Mouse (Mus musculus) lung, postnatal 0 days (tissue): ENCODE results near the gene Slco1a1. TPM values are rescaled to one million over a fixed set of nuclear protein-coding genes. Genes with fewer than 3 reads are reported as not detected.
"Not testable (repeated sequence)": the region's sequence is repeated elsewhere in the genome, so short reads cannot be mapped to it uniquely, and the experiment has no call there.

Source experiments
- ATAC-seq: fragments of 200-750 bp; cut with Nextera tagmentation; 2 replicates; pipeline ENCODE4 v1.8.0; 2017; ENCODE audit warnings: moderate library complexity
- DNase-seq: peaks from one replicate; pipeline ENCODE4 v3.0.0-alpha.2; 2016; ENCODE audit warnings: low spot score
- H3K27ac ChIP-seq: fragments of 300-500 bp; sonication (generic); 2 replicates; pipeline ENCODE4 v1.5.1; 2014; ENCODE audit warnings: antibody characterized with exemption, mild to moderate bottlenecking, low read length, mixed read lengths
- H3K27me3 ChIP-seq: fragments of 300-500 bp; sonication (generic); replicated peaks from 2 replicates; pipeline ENCODE4 v1.6.1; 2014; ENCODE audit warnings: low read length, mixed read lengths; ENCODE audit not compliant: insufficient read depth
- H3K36me3 ChIP-seq: fragments of 300-500 bp; sonication (generic); 2 replicates; pipeline ENCODE4 v1.6.1; 2014; ENCODE audit warnings: low read length, mixed read lengths; ENCODE audit not compliant: insufficient read depth
- H3K4me1 ChIP-seq: fragments of 300-500 bp; sonication (generic); 2 replicates; pipeline ENCODE4 v1.6.1; 2014; ENCODE audit warnings: antibody characterized with exemption, low read depth, low read length, mixed read lengths; ENCODE audit not compliant: insufficient read depth
- H3K4me2 ChIP-seq: fragments of 300-500 bp; sonication (generic); replicated peaks from 2 replicates; pipeline ENCODE4 v1.6.1; 2014; ENCODE audit warnings: low read depth, mild to moderate bottlenecking, low read length, moderate library complexity, mixed read lengths
- H3K4me3 ChIP-seq: fragments of 300-500 bp; sonication (generic); 2 replicates; pipeline ENCODE4 v1.5.1; 2014; ENCODE audit warnings: low read depth, low read length
- H3K9ac ChIP-seq: fragments of 300-500 bp; sonication (generic); replicated peaks from 2 replicates; pipeline ENCODE4 v1.6.1; 2014; ENCODE audit warnings: low read depth, mild to moderate bottlenecking
- H3K9me3 ChIP-seq: fragments of 300-500 bp; sonication (generic); 2 replicates; pipeline ENCODE4 v1.6.1; 2016; ENCODE audit warnings: low read length, mixed read lengths
- CTCF ChIP-seq: IDR thresholded peaks from 2 replicates; pipeline ENCODE4 v1.5.1; 2016; ENCODE audit warnings: antibody characterized with exemption, mild to moderate bottlenecking
- EP300 ChIP-seq: IDR thresholded peaks from 2 replicates; pipeline ENCODE4 v1.6.1; 2016; ENCODE audit warnings: antibody characterized with exemption, mild to moderate bottlenecking, control low read depth
- WGBS: fragments of 180-500 bp; shearing (Covaris S2); extraction: QIAGEN DNeasy Blood & Tissue Kit; methylation state at CpG from one replicate; pipeline ENCODE4 v1.1.7; 2014; 5-methylcytosine and 5-hydroxymethylcytosine counted together
- polyA plus RNA-seq: library from polyadenylated mRNA; unstranded; fragments of >200 nt; fragmentation: Nextera tagmentation; extraction: Ambion mirVana; gene quantifications from 2 replicates; pipeline ENCODE4 v1.2.1, GENCODE M21; 2015

Gene Slco1a1
- polyA plus RNA-seq, 1 experiment from 2014 or later: not detected

- no peaks in the 10 kb centered on the region for H3K9me3 ChIP-seq
- H3K4me1 ChIP-seq: no peaks in the 10 kb centered on the region
- WGBS: 50% methylated on average over 2 of the region's 2 CpGs
- no peak overlapping the region for H3K4me2 ChIP-seq
- H3K27me3 ChIP-seq: no peaks in the 10 kb centered on the region
- H3K9ac ChIP-seq: no peak overlapping the region
- DNase-seq (no peak), ATAC-seq (peak; percentile 46; the same call in 1 of the 2 replicates)
- H3K27ac ChIP-seq: no peak overlapping the region
- H3K4me3 ChIP-seq: no peak overlapping the region
- no peaks in the 10 kb centered on the region for H3K36me3 ChIP-seq
- TF ChIP-seq CTCF (no peak), EP300 (no peak)
These were observed 48.6 kb downstream of the Slco1a1 start for GRCm38 (mm10) chr6:141898197-141898596.

GRCm38 (mm10) chr6:141889723-141890122, 57.0 kb downstream of the Slco1a1 start:
- ATAC-seq (no peak), DNase-seq (no peak)
- Histone ChIP-seq H3K9me3 (no peaks in the 10 kb centered on the region), H3K4me3 (no peak overlapping the region), H3K4me1 (no peaks in the 10 kb centered on the region), H3K27ac (no peak overlapping the region), H3K36me3 (no peaks in the 10 kb centered on the region), H3K9ac (no peak overlapping the region), H3K27me3 (no peaks in the 10 kb centered on the region), H3K4me2 (no peak overlapping the region)
- WGBS: 50% methylated on average over 2 of the region's 2 CpGs
- TF ChIP-seq EP300 (no peak), CTCF (no peak)

- TF ChIP-seq CTCF (peak; percentile 36), EP300 (no peak)
- 66% methylated on average over 2 of the region's 2 CpGs for WGBS
- ATAC-seq (no peak), DNase-seq (no peak)
- Histone ChIP-seq H3K36me3 (no peaks in the 10 kb centered on the region), H3K27me3 (no peaks in the 10 kb centered on the region), H3K4me2 (no peak overlapping the region), H3K27ac (no peak overlapping the region), H3K4me1 (no peaks in the 10 kb centered on the region), H3K9me3 (no peaks in the 10 kb centered on the region), H3K4me3 (no peak overlapping the region), H3K9ac (no peak overlapping the region)
These were observed 58.5 kb downstream of the Slco1a1 start for GRCm38 (mm10) chr6:141888248-141888647.

- Histone ChIP-seq H3K4me2 (no peak overlapping the region), H3K27me3 (no peaks in the 10 kb centered on the region), H3K36me3 (no peaks in the 10 kb centered on the region), H3K9me3 (no peaks in the 10 kb centered on the region), H3K4me1 (no peaks in the 10 kb centered on the region), H3K27ac (no peak overlapping the region), H3K9ac (no peak overlapping the region), H3K4me3 (no peak overlapping the region)
- TF ChIP-seq EP300: no peak
- no peak for TF ChIP-seq CTCF
- no peak for DNase-seq
- 56% methylated on average over 1 of the region's 1 CpGs for WGBS
- ATAC-seq: peak; percentile 35; the same call in 1 of the 2 replicates
These were observed 64.2 kb downstream of the Slco1a1 start for GRCm38 (mm10) chr6:141882581-141882980.

GRCm38 (mm10) chr6:141875742-141876141, 71.0 kb downstream of the Slco1a1 start:
- not testable (repeated sequence) for H3K36me3 ChIP-seq, H3K27me3 ChIP-seq, ATAC-seq, H3K9me3 ChIP-seq, H3K9ac ChIP-seq, H3K4me3 ChIP-seq, H3K4me1 ChIP-seq, H3K27ac ChIP-seq, DNase-seq, H3K4me2 ChIP-seq
- 81% methylated on average over 4 of the region's 4 CpGs for WGBS

- TF ChIP-seq EP300 (no peak), CTCF (no peak)
- ATAC-seq: no peak
- 44% methylated on average over 2 of the region's 2 CpGs for WGBS
- Histone ChIP-seq H3K9ac (no peak overlapping the region), H3K9me3 (no peaks in the 10 kb centered on the region), H3K4me3 (no peak overlapping the region), H3K27ac (no peak overlapping the region), H3K4me2 (no peak overlapping the region), H3K27me3 (no peaks in the 10 kb centered on the region), H3K4me1 (no peaks in the 10 kb centered on the region), H3K36me3 (no peaks in the 10 kb centered on the region)
- no peak for DNase-seq
These were observed 75.1 kb downstream of the Slco1a1 start for GRCm38 (mm10) chr6:141871711-141872110.

- 69% methylated on average over 5 of the region's 5 CpGs for WGBS
- Histone ChIP-seq H3K4me3 (no peak overlapping the region), H3K36me3 (no peaks in the 10 kb centered on the region), H3K4me1 (no peaks in the 10 kb centered on the region), H3K9me3 (no peaks in the 10 kb centered on the region), H3K9ac (no peak overlapping the region), H3K27ac (no peak overlapping the region), H3K27me3 (no peaks in the 10 kb centered on the region), H3K4me2 (no peak overlapping the region)
- no peak for DNase-seq
- TF ChIP-seq CTCF (no peak), EP300 (no peak)
- no peak for ATAC-seq
These were observed 78.0 kb downstream of the Slco1a1 start for GRCm38 (mm10) chr6:141868735-141869134.
